Mouse (Mus musculus) cerebellum, adult 2 months (tissue): ENCODE results near the gene Ntng1. TPM values are rescaled to one million over a fixed set of nuclear protein-coding genes. Genes with fewer than 3 reads are reported as not detected.
"Not testable (repeated sequence)": the region's sequence is repeated elsewhere in the genome, so short reads cannot be mapped to it uniquely, and the experiment has no call there.

Experiments used
- DNase-seq, 2 experiments: peaks; one replicate each; pipeline ENCODE4 v3.0.0; 2021
- H3K27ac ChIP-seq: fragments of 200-500 bp; 2 replicates; pipeline ENCODE4 v1.5.1; 2012; ENCODE audit warnings: low read length, control low read depth, inconsistent platforms; ENCODE audit not compliant: insufficient read depth
- H3K27me3 ChIP-seq: fragments of 200-500 bp; 2 replicates; pipeline ENCODE4 v1.6.1; 2012; ENCODE audit warnings: inconsistent platforms, mild to moderate bottlenecking, low read length, moderate library complexity; ENCODE audit not compliant: control insufficient read depth, insufficient read depth
- H3K4me1 ChIP-seq: fragments of 200-500 bp; 2 replicates; pipeline ENCODE4 v1.6.1; 2011; ENCODE audit warnings: low read length; ENCODE audit not compliant: control insufficient read depth, insufficient read depth
- H3K4me3 ChIP-seq: fragments of 200-500 bp; replicated peaks from 2 replicates; pipeline ENCODE3; 2011; ENCODE audit warnings: mild to moderate bottlenecking, low read depth, low read length, control low read depth; ENCODE audit not compliant: insufficient read depth
- CTCF ChIP-seq: fragments of 200-500 bp; IDR thresholded peaks from 2 replicates; pipeline ENCODE4 v1.5.1; 2011; ENCODE audit warnings: low read depth, mild to moderate bottlenecking, control low read depth, low read length, moderate library complexity, borderline replicate concordance; ENCODE audit not compliant: insufficient read depth
- POLR2A ChIP-seq: fragments of 200-500 bp; IDR thresholded peaks from 2 replicates; pipeline ENCODE4 v1.6.1; 2011; ENCODE audit warnings: low read length, control low read depth, borderline replicate concordance; ENCODE audit not compliant: insufficient read depth
- WGBS: fragments of 180-500 bp; shearing (Covaris S2); methylation state at CpG from one replicate; pipeline ENCODE4 v1.1.7; 2018; 5-methylcytosine and 5-hydroxymethylcytosine counted together
- polyA plus RNA-seq: library from polyadenylated mRNA; depleted of rRNA; stranded (reverse); fragments of >200 nt; gene quantifications from 2 replicates; pipeline ENCODE4 v1.2.3, GENCODE M21; 2012; rRNA removed

Ntng1 gene
- polyA plus RNA-seq, 1 experiment: 27.8 TPM

DNA sequence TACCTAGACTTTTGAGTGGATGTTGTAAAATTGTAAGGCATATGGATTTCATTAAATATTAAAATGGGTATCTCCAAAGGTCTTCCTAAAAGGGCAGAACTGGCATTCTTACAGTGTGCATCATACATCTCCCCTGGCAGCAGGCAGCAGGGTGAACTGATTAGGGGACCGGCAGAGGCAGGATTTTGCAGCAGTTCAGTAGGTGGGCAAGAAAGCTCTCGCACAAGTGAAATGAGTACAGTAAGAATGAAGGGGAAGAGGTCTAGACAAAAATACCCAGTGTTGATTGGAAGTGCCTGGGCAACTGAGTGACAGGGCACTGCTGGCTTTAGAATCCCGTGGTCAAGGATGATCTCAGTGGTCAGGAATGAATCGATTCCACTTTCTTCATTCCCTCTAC lies 378.7 kb downstream of the Ntng1 start:
- Histone ChIP-seq H3K27ac (no peak overlapping the region), H3K4me1 (peaks cover 10% of the 10 kb centered on the region; the same call in 1 of the 2 replicates), H3K27me3 (no peaks in the 10 kb centered on the region), H3K4me3 (no peak overlapping the region)
- 51% methylated on average over 4 of the region's 4 CpGs for WGBS
- TF ChIP-seq CTCF: no peak
- TF ChIP-seq POLR2A: no peak
- no peak for DNase-seq

DNA sequence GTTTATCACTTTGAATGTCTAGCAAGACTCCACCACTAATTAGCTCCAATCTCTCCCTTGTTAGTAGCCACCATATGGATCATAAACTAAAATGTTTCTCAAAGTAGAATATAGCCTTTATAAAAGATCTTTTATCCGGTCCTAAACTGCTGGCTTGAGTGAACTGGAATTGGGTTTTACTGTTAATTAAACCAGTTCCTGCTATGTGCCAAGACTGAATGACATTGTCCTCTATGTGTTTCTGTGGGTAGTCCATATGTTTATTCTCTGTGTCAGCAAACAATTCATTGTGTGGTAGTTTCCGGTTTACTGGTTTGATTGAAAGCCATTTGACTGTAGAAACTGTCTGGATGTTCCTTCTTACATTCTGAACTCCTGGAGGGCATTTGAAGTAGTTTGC lies 387.4 kb downstream of the Ntng1 start:
- Histone ChIP-seq H3K4me3 (no peak overlapping the region), H3K4me1 (no peaks in the 10 kb centered on the region), H3K27ac (no peak overlapping the region), H3K27me3 (no peaks in the 10 kb centered on the region)
- WGBS: 72% methylated on average over 2 of the region's 2 CpGs
- TF ChIP-seq CTCF (no peak), POLR2A (no peak)
- no peak for DNase-seq

DNA sequence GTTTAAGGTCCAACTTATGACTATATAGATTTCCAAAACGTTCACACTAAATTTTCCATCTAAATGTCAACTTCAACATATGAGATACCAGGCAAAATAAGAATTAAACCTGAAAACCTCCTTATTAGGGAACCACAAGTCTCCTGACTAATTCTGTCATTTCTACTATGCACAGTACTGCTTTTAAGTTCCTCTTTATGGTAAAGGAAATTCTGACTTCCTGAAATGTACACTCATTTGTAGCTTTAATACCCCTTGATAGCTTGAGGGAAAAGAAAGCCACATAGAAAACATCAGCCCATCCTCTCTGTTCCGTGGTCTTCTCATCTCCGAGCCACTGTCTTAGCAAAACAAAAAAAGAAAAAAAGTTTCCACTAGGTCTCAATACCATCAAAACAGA lies 396.2 kb downstream of the Ntng1 start:
- not testable (repeated sequence) for H3K27me3 ChIP-seq, DNase-seq, H3K4me3 ChIP-seq, H3K4me1 ChIP-seq, H3K27ac ChIP-seq
- 77% methylated on average over 3 of the region's 3 CpGs for WGBS

DNA sequence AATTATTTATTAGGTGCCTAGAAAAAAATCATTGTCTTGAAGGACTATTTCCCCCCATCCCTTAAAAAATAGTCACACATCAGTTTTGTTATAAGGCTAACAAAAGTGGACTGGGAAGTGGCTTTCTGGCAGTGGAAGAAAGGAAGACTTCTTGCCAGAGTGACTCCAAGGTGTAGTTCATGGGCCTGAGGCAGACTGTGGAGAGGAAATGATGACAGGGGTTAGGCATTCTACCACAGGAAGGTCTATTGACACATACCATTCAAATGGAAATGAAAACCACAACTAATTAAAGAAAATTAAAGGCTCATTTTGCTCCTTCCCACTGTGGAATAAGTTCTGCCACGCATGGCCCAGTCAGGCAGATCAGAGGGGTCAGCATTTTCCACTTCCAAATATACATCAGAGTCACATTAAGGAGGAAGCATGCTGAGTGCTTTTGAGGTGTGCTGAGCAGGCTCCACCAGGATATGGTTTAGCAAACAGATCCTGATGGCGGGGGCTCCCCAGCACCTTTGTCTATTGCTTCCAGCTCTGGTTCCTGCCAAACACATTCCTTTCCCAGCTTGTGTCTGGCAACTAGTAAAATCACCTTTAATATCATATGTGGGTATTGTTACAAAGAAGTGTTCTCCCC lies 403.2 kb downstream of the Ntng1 start:
- 38% methylated on average over 2 of the region's 2 CpGs for WGBS
- Histone ChIP-seq H3K27me3 (no peaks in the 10 kb centered on the region), H3K27ac (no peak overlapping the region), H3K4me3 (no peak overlapping the region), H3K4me1 (no peaks in the 10 kb centered on the region)
- TF ChIP-seq CTCF (no peak), POLR2A (no peak)
- peak in 1 of 2 experiments; percentile 23 for DNase-seq

DNA sequence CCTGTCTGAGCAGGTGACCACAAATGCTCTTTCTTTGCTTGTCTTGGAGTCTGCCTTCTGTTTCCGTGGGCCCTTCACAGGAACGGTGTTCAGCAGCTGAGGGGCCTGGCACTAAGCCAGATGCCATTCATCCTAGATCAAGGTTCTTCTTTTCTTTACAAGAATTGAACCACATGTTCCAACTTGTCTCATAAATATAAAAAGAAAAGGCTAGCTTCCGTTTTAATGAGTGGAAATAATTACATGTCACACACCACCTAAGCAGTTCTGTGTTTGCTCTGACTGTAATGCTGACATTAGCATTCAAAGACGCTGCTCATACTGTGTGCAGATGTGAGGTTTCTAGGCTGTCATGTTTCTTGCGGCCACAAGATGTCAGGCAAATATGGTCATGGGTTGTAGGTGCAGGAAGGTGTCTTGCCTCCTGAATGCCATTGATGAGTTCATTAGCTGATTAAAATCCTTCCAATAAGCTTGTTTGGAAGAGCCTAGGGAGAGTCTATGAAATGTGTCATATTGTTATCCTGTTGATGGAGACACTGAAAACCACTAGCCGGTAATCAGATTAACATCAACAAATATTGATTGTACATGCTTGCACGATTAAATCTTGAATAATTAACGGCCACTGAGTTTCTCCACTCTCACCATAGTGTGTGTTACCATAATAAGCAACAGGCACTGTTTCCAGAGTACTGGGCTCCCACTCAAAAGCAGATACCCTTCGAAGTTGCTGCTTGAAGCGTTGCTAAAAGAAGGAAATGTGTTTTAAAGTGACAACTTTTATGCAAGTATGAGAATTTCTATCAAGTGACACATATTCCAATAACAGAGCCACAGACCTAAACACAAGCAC lies 411.3 kb downstream of the Ntng1 start:
- TF ChIP-seq POLR2A: no peak
- TF ChIP-seq CTCF: peak; percentile 80
- no peaks in the 10 kb centered on the region for H3K4me1 ChIP-seq
- H3K27ac ChIP-seq: no peak overlapping the region
- no peaks in the 10 kb centered on the region for H3K27me3 ChIP-seq
- WGBS: 46% methylated on average over 10 of the region's 10 CpGs
- DNase-seq: peak; percentile 29 to 56
- H3K4me3 ChIP-seq: no peak overlapping the region

DNA sequence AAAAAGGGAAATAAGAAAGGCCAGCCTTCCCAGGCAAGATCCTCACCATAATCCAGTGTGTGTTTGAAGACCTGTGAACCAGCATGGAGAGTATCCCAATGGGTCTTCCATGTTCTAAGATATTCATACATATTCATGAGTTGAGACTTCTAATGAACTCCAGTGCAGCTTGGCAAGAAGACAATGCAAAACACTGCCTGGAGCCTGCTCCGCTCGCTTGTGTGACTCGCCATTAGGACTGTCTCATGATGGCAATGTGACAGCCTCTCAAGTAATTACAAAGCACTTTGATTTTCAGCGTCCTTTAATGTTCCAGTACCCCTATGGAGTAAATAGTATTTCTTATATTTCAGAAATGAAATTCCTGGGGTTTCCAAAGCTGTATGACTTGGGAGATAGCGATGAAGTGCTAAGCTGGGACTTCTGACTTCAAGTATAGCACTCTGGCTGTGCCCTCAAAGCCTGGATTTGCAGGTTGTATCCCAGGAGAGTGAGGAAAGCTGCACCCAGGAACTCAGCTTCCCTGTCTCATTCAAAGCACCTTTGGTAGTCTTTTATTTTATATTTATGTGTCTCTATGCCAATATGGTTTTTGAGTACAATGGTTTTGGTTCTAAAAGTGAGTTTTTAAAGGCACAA lies 412.1 kb downstream of the Ntng1 start:
- Histone ChIP-seq H3K27me3 (no peaks in the 10 kb centered on the region), H3K4me1 (no peaks in the 10 kb centered on the region), H3K4me3 (no peak overlapping the region), H3K27ac (no peak overlapping the region)
- WGBS: 68% methylated on average over 5 of the region's 5 CpGs
- no peak for DNase-seq
- no peak for TF ChIP-seq CTCF
- TF ChIP-seq POLR2A: no peak

Other genes with a start within 250 kb of the Ntng1 start
- gene Prmt6, start 107.0 kb upstream of the Ntng1 start, polyA plus RNA-seq: 16.7 and 17.3 TPM in 2 replicates